Mouse (Mus musculus) ES-Bruce4 (cell line): ENCODE data around the gene Gas1. TPM values are rescaled to one million over a fixed set of nuclear protein-coding genes. Genes with fewer than 3 reads are reported as not detected.

ENCODE experiments used
- H3K27ac ChIP-seq: 2 replicates; pipeline ENCODE4 v1.5.1; 2012; ENCODE audit warnings: low read length, inconsistent platforms; ENCODE audit not compliant: insufficient read depth
- H3K27me3 ChIP-seq: 2 replicates; pipeline ENCODE4 v1.6.1; 2012; ENCODE audit warnings: mild to moderate bottlenecking, low read length, inconsistent platforms; ENCODE audit not compliant: control insufficient read depth, poor library complexity, insufficient read depth, severe bottlenecking
- H3K36me3 ChIP-seq: 2 replicates; pipeline ENCODE4 v1.6.1; 2012; ENCODE audit warnings: inconsistent platforms, mild to moderate bottlenecking, low read length, moderate library complexity; ENCODE audit not compliant: control insufficient read depth, poor library complexity, insufficient read depth, severe bottlenecking
- H3K4me1 ChIP-seq: one replicate; pipeline ENCODE4 v1.8.1; 2011; ENCODE audit warnings: low read length; ENCODE audit not compliant: control insufficient read depth, insufficient read depth
- H3K4me3 ChIP-seq: 2 replicates; pipeline ENCODE4 v1.5.1; 2011; ENCODE audit warnings: low read depth, mild to moderate bottlenecking, low read length
- H3K9ac ChIP-seq: 2 replicates; pipeline ENCODE4 v1.6.1; 2012; ENCODE audit warnings: low read depth, mild to moderate bottlenecking, inconsistent platforms; ENCODE audit not compliant: poor library complexity, severe bottlenecking
- H3K9me3 ChIP-seq: replicated peaks from 2 replicates; pipeline ENCODE4 v1.6.1; 2012; ENCODE audit warnings: mild to moderate bottlenecking, low read length, inconsistent platforms; ENCODE audit not compliant: control insufficient read depth, poor library complexity, insufficient read depth, severe bottlenecking
- CTCF ChIP-seq: IDR thresholded peaks from one replicate; pipeline ENCODE4 v1.8.1; 2011; ENCODE audit warnings: low read depth, low read length
- EP300 ChIP-seq: IDR thresholded peaks from 2 replicates; pipeline ENCODE4 v1.6.1; 2011; ENCODE audit warnings: low read depth, low read length; ENCODE audit not compliant: insufficient read depth
- POLR2A ChIP-seq: IDR thresholded peaks from one replicate; pipeline ENCODE4 v1.8.1; 2011; ENCODE audit warnings: low read length; ENCODE audit not compliant: insufficient read depth
- polyA plus RNA-seq: library from polyadenylated mRNA; stranded (reverse); fragments of >200 nt; gene quantifications from 2 replicates; pipeline ENCODE4 v1.2.4, GENCODE M21; 2011; ENCODE audit warnings: low read depth; ENCODE audit not compliant: missing spikeins, insufficient read depth, insufficient read length

Gene Gas1
- 2.6 and 3.5 TPM in 2 replicates for polyA plus RNA-seq

GRCm38 (mm10) chr13:60177106-60177796, at the start of gene Gas1:
TSS of gene Gas1 (minus strand) at chr13:60177365.
- no peaks in the 10 kb centered on the region for H3K36me3 ChIP-seq
- no peak for TF ChIP-seq CTCF
- 0 out of 2 replicates have a peak, but pooled peaks have one; percentile 24 for TF ChIP-seq EP300
- H3K4me1 ChIP-seq, result no peaks in the 10 kb centered on the region
- peak within 1 kb of the TSS; percentile 93 for H3K9ac ChIP-seq
- H3K27me3 ChIP-seq, result no peaks in the 10 kb centered on the region
- H3K27ac ChIP-seq, result 0 out of 2 replicates have a peak within 1 kb of the TSS, but pooled peaks have one; percentile 25
- no peaks in the 10 kb centered on the region for H3K9me3 ChIP-seq
- peak within 1 kb of the TSS; percentile 68 for H3K4me3 ChIP-seq

GRCm38 (mm10) chr13:60226251-60226836, 49.2 kb upstream of the Gas1 start:
- Histone ChIP-seq H3K27ac (no peak overlapping the region), H3K9ac (no peak overlapping the region)

GRCm38 (mm10) chr13:60225736-60226135, 48.6 kb upstream of the Gas1 start:
- no peaks in the 10 kb centered on the region for H3K27me3 ChIP-seq
- no peak overlapping the region for H3K27ac ChIP-seq
- TF ChIP-seq EP300 (no peak), POLR2A (no peak), CTCF (no peak)
- H3K9ac ChIP-seq, result no peak overlapping the region
- H3K4me3 ChIP-seq, result no peak overlapping the region
- H3K36me3 ChIP-seq, result no peaks in the 10 kb centered on the region
- no peaks in the 10 kb centered on the region for H3K4me1 ChIP-seq
- H3K9me3 ChIP-seq, result no peaks in the 10 kb centered on the region

More at GRCm38 (mm10) chr13:60226251-60226836, 49.2 kb upstream of the Gas1 start:
- Histone ChIP-seq H3K27me3 (no peaks in the 10 kb centered on the region), H3K9me3 (no peaks in the 10 kb centered on the region), H3K4me3 (no peak overlapping the region), H3K4me1 (no peaks in the 10 kb centered on the region), H3K36me3 (no peaks in the 10 kb centered on the region)
- TF ChIP-seq POLR2A (no peak), EP300 (no peak), CTCF (no peak)

GRCm38 (mm10) chr13:60225276-60225675, 48.1 kb upstream of the Gas1 start:
- Histone ChIP-seq H3K4me1 (no peaks in the 10 kb centered on the region), H3K36me3 (no peaks in the 10 kb centered on the region), H3K27me3 (no peaks in the 10 kb centered on the region), H3K27ac (no peak overlapping the region), H3K9me3 (no peaks in the 10 kb centered on the region), H3K4me3 (no peak overlapping the region), H3K9ac (no peak overlapping the region)
- no peak for TF ChIP-seq POLR2A
- no peak for TF ChIP-seq CTCF
- TF ChIP-seq EP300, result no peak

- H3K4me1 ChIP-seq, result no peaks in the 10 kb centered on the region
- no peak overlapping the region for H3K27ac ChIP-seq
- no peak overlapping the region for H3K9ac ChIP-seq
- no peaks in the 10 kb centered on the region for H3K9me3 ChIP-seq
- no peaks in the 10 kb centered on the region for H3K36me3 ChIP-seq
- H3K27me3 ChIP-seq, result no peaks in the 10 kb centered on the region
- H3K4me3 ChIP-seq, result no peak overlapping the region
- TF ChIP-seq EP300, result no peak
- TF ChIP-seq CTCF, result no peak
- TF ChIP-seq POLR2A, result no peak
Measured at GRCm38 (mm10) chr13:60223797-60224196, 46.6 kb upstream of the Gas1 start.

- Histone ChIP-seq H3K36me3 (no peaks in the 10 kb centered on the region), H3K27me3 (no peaks in the 10 kb centered on the region), H3K9ac (no peak overlapping the region), H3K27ac (no peak overlapping the region), H3K9me3 (no peaks in the 10 kb centered on the region), H3K4me1 (no peaks in the 10 kb centered on the region), H3K4me3 (no peak overlapping the region)
- TF ChIP-seq EP300 (no peak), CTCF (no peak), POLR2A (no peak)
Measured at GRCm38 (mm10) chr13:60222336-60222735, 45.2 kb upstream of the Gas1 start.
